Mouse (Mus musculus) left cerebral cortex, adult 6 months (tissue): Measurements from ENCODE around the gene Hp. TPM values are rescaled to one million over a fixed set of nuclear protein-coding genes. Genes with fewer than 3 reads are reported as not detected.

Experiments used
- long read RNA-seq, 2 experiments: library from polyadenylated mRNA; unstranded; transcript quantifications; one replicate each; pipeline ENCODE4 v2.0.0; 2019 to 2020
- polyA plus RNA-seq: library from polyadenylated mRNA; unstranded; fragments of <200 nt; fragmentation: Nextera tagmentation; gene quantifications from 2 replicates; pipeline ENCODE4 v1.2.3, GENCODE M21; 2021

Hp gene
- polyA plus RNA-seq, result 0.10 TPM in 1 of 2 replicates, not detected in the other
- long read RNA-seq, experiment 1, partial matches to known transcripts, result 0 of 1 reads
- long read RNA-seq, experiment 1, other reads (novel, unspliced or antisense), result 0 of 1 reads
- long read RNA-seq, experiment 2, result 0 reads

GRCm38 (mm10) chr8:109578900-109579301 lies at the start of gene Hp:
Hp (minus strand) TSS chr8:109579172.

GRCm38 (mm10) chr8:109614243-109615210 lies 35.6 kb upstream of the Hp start, which contains the start of gene Pkd1l3:
Pkd1l3 (plus strand) TSS chr8:109614517.

DNA sequence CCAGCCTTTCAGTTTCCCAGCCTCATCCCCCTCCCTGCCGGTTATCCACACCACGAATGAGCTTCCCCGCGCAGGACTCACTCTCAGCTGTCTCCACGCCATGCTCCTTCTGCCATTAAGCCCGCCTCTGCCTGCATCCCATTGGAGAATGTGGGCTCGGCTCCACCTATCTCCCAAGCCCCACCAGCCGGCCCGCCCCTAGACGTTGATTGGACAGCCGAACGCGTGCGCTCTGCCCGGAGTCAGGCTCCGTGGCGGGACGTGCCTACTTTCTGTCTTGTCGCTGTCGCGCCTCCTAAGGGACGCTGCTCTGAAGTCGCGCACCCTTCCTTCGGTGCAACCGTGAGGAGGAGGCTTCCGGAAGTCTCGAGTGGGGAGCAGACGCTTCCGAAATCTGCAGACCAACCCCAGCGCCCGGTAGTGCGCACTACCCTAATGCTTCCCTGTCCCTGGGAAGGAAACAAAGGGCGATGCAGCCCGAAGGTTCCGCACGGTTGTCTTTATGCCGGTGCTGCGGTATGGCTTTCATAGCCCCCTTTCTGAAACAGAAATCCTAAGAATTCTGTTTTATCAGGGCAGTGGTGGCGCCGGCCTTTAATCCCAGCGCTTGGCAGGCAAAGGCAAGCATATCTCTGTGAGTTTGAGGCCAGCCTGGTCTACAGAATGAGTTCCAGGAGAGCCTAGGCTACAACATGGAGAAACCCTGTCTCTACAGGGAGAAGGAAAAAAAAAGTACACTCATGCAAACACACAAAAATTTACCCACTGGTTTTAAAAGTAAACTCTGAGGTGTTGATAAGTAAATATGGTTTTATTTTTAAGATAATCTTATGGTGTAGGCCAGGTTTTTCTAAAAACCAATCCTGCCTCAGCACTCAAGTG lies 29.5 kb upstream of the Hp start, which contains the start of gene Dhodh:
Dhodh (minus strand) TSS at position 403 of the 882 bp plus-strand sequence.

DNA sequence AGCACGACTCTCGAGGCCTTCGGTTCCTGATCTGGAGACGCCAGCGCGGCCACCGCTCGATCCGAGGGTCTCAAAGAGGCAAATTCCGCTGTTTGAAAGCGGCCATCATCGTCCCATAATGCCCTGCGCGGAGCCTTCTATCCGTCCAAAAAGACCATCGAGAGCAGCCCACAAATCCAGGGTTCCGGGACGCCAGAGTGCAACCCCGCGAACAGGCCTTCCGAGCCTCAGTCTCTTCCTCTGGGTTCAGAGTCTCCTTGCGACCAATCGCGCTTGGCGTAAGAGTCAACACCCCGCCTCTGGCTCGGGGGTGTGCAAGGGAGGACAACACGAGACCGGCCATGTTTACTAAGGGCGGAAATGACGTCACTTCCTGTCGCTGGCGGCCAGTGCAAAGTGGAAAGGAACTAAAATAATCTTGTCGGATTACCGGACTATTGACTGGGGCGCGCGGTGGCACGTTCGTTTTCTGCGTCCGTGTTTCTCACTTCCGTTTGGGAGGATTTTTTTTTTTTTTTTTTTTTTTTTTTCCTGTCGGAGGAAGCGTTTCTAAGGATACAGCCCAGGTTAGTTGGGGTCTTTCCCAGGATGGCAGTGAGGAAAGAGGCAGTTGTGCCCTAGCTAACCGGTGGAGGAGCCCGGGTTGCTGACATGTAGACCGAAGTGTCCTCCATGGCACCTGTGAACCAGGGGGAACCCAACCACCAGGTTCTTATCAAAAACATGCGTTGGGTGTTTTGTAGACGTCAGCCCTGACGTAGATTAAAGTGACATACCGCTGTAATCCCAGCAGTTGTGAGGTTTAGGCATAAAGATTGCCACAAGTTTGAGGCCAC lies 13.3 kb downstream of the Hp start, which contains the start of the genes Dhx38 and Txnl4b:
Dhx38 (minus strand) TSS at position 364 of the 836 bp plus-strand sequence.
Txnl4b (plus strand) TSS at position 395 of the 836 bp plus-strand sequence.

Other genes starting within 250 kb of the Hp start
- 0.15 and 0.21 TPM in 2 replicates for gene Pmfbp1, start 85.1 kb downstream of the Hp start, polyA plus RNA-seq
- 6.7 and 7.2 TPM in 2 replicates for gene Dhx38, start 13.3 kb downstream of the Hp start, polyA plus RNA-seq
- 78.2 and 101 TPM in 2 replicates for gene Txnl4b, start 13.3 kb downstream of the Hp start, polyA plus RNA-seq
- gene Dhodh, start 29.5 kb upstream of the Hp start, polyA plus RNA-seq, result 14.2 and 23.1 TPM in 2 replicates
- gene Pkd1l3, start 35.3 kb upstream of the Hp start, polyA plus RNA-seq, result 0.08 and 0.27 TPM in 2 replicates
- gene Ist1, start 114.1 kb upstream of the Hp start, polyA plus RNA-seq, result 62.3 and 71.9 TPM in 2 replicates
- 9.1 and 25.7 TPM in 2 replicates for gene Zfp821, start 126.4 kb upstream of the Hp start, polyA plus RNA-seq
- gene Atxn1l, start 158.6 kb upstream of the Hp start, polyA plus RNA-seq, result 1.8 and 6.6 TPM in 2 replicates
- 19.9 and 25.1 TPM in 2 replicates for gene Ap1g1, start 199.4 kb upstream of the Hp start, polyA plus RNA-seq